8 mouse cellular contexts compared by ENCODE assay signal in the genomic region with DNA sequence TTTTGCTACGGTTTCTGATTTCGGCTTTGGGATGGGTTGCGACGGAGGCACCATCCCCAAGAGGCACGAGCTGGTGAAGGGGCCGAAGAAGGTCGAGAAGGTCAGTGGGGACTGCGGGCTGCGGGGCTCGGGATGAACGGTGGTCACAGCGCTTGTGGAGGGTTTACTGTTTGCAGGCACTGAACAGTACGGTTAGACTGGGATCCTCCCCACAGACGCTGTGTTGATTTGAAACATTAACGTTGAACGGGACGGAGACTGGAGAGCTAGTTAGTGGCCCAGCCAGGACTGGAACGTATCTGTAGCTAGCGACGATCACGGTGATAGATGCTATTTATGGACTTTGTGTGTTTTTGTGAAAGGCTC. TPM values are rescaled to one million over a fixed set of nuclear protein-coding genes. Genes with fewer than 3 reads are reported as not detected.
DNase-seq lines count a peak whose midpoint lies in the region; ATAC-seq and TF ChIP-seq lines count a peak whose summit lies in the region.

No protein-coding gene starts in this region.

- H3K36me3 ChIP-seq in embryonic facial prominence, embryonic 11.5 days (replicated peaks; ENCODE audit: control insufficient read depth, insufficient read depth, low read depth, low read length): no peaks in the 10 kb centered on the region; the same call in 1 of the 2 replicates
- peaks cover 3% of the 10 kb centered on the region for H3K36me3 ChIP-seq in intestine, embryonic 14.5 days (ENCODE audit: control insufficient read depth, insufficient read depth, low read length)
- no peaks in the 10 kb centered on the region for H3K36me3 ChIP-seq in myocyte (ENCODE audit: control insufficient read depth, insufficient read depth)

- H3K9me3 ChIP-seq in embryonic facial prominence, embryonic 11.5 days (replicated peaks; ENCODE audit: control insufficient read depth, low read length): no peaks in the 10 kb centered on the region
- H3K9me3 ChIP-seq in intestine, embryonic 14.5 days (ENCODE audit: control insufficient read depth, low read length): no peaks in the 10 kb centered on the region

- H3K27ac ChIP-seq in left cerebral cortex, adult 2 months: peak overlapping the region; percentile 69
- no peak overlapping the region for H3K27ac ChIP-seq in embryonic facial prominence, embryonic 11.5 days (replicated peaks; ENCODE audit: low read depth, low read length)
- H3K27ac ChIP-seq in intestine, embryonic 14.5 days (ENCODE audit: low read depth): no peak overlapping the region

- no peak for TF ChIP-seq CTCF in left cerebral cortex, adult 2 months (IDR thresholded peaks at IDR 0.05)

- H3K4me2 ChIP-seq in embryonic facial prominence, embryonic 11.5 days (ENCODE audit: low read depth, low read length): peak overlapping the region; percentile 61
- peak overlapping the region; percentile 87 for H3K4me2 ChIP-seq in intestine, embryonic 14.5 days (ENCODE audit: low read length)
- H3K4me2 ChIP-seq in myocyte (ENCODE audit: low read depth): peak overlapping the region; percentile 87

- no peak for TF ChIP-seq POLR2A in myocyte (IDR thresholded peaks at IDR 0.05; ENCODE audit: insufficient read length, low read depth)

- H3K4me1 ChIP-seq in embryonic facial prominence, embryonic 11.5 days (ENCODE audit: control insufficient read depth, insufficient read depth, low read length): no peaks in the 10 kb centered on the region
- peaks cover 12% of the 10 kb centered on the region for H3K4me1 ChIP-seq in intestine, embryonic 14.5 days (replicated peaks; ENCODE audit: control insufficient read depth, insufficient read depth, low read length)

- peak overlapping the region; percentile 99 for H3K4me3 ChIP-seq in left cerebral cortex, adult 2 months
- peak overlapping the region; percentile 67 for H3K4me3 ChIP-seq in embryonic facial prominence, embryonic 11.5 days (ENCODE audit: low read depth, low read length)
- H3K4me3 ChIP-seq in intestine, embryonic 14.5 days (ENCODE audit: low read depth, low read length): peak overlapping the region; percentile 83
- peak overlapping the region; percentile 82 for H3K4me3 ChIP-seq in myocyte

- peak overlapping the region; percentile 60 for H3K9ac ChIP-seq in embryonic facial prominence, embryonic 11.5 days (replicated peaks; ENCODE audit: low read length)
- peak overlapping the region; percentile 59 for H3K9ac ChIP-seq in intestine, embryonic 14.5 days (ENCODE audit: low read length)

- DNase-seq in left cerebral cortex, adult 2 months (ENCODE audit: extremely low spot score in 1 of 2, low spot score in 2 of 2): no peak
- no peak for DNase-seq in left cerebral cortex, postnatal 4 days
- no peak for DNase-seq in embryonic facial prominence, embryonic 11.5 days (ENCODE audit: low spot score)
- DNase-seq in intestine, embryonic 14.5 days (ENCODE audit: low spot score): no peak
- DNase-seq in spleen, postnatal 36 days (ENCODE audit: low spot score in 2 of 2): no peak
- DNase-seq in layer of hippocampus, postnatal 10 days (ENCODE audit: low spot score in 2 of 2): no peak
- DNase-seq in ovary, postnatal 36 days (ENCODE audit: low spot score): no peak

- under 1% methylated on average over 21 of the region's 21 CpGs for WGBS in embryonic facial prominence, embryonic 11.5 days
- under 1% methylated on average over 21 of the region's 21 CpGs for WGBS in intestine, embryonic 14.5 days

- peaks cover 36% of the 10 kb centered on the region for H3K79me2 ChIP-seq in myocyte (ENCODE audit: control insufficient read depth, insufficient read depth)

- H3ac ChIP-seq in myocyte (ENCODE audit: control insufficient read depth, insufficient read length): peak overlapping the region; percentile 46

- ATAC-seq in embryonic facial prominence, embryonic 11.5 days (replicated peaks; ENCODE audit: insufficient number of reproducible peaks, low FRiP score, low TSS enrichment, low read depth): peak; percentile 62
- ATAC-seq in intestine, embryonic 14.5 days (replicated peaks; ENCODE audit: low FRiP score, low TSS enrichment, low read depth): peak; percentile 75

- intact Hi-C loops in left cerebral cortex, adult 2 months (cut with DNase I): loop anchor here (2.0 to 5.0 kb wide), 2 partner anchors 70 to 213 kb away; a partner anchor contains a TSS
- intact Hi-C loops in left cerebral cortex, postnatal 4 days (cut with DNase I): loop anchor here (10.0 kb wide), 1 partner anchor 216 kb away; no protein-coding TSS in a partner anchor

- H3K27me3 ChIP-seq in embryonic facial prominence, embryonic 11.5 days (ENCODE audit: control insufficient read depth, insufficient read depth, low read length): no peaks in the 10 kb centered on the region
- no peaks in the 10 kb centered on the region for H3K27me3 ChIP-seq in intestine, embryonic 14.5 days (replicated peaks; ENCODE audit: control insufficient read depth, insufficient read depth, low read length)
- no peaks in the 10 kb centered on the region for H3K27me3 ChIP-seq in myocyte (ENCODE audit: control insufficient read depth, insufficient read depth, insufficient read length)

TF ChIP-seq in myocyte, 11 proteins besides CTCF, POLR2A, EP300 and RAD21:
- no peak for TF ChIP-seq POLR2AphosphoS2 (IDR thresholded peaks at IDR 0.05; ENCODE audit: insufficient read length, low read depth)

RNA-seq across cellular contexts. Expression of a gene that starts 0.3 kb away (rescaled TPM):
- 10 to 100 TPM; 71.6 to 75.9 TPM for total RNA-seq in left cerebral cortex, adult 2 months (2021)
- 10 to 100 TPM; 62.8 to 63.8 TPM for total RNA-seq in left cerebral cortex, postnatal 4 days (2021)
- polyA plus RNA-seq in embryonic facial prominence, embryonic 11.5 days (2014; fragmentation: Nextera tagmentation; extraction: Ambion mirVana): 79.4 and 80.9 TPM in 2 replicates
- polyA plus RNA-seq in intestine, embryonic 14.5 days (2014; fragmentation: Nextera tagmentation; extraction: Ambion mirVana): 75.2 and 75.3 TPM in 2 replicates
- 49.8 TPM for polyA plus RNA-seq in myocyte (2012; fragmentation: generic; extraction: Trizol)
- total RNA-seq in layer of hippocampus, postnatal 10 days (2021): 10 to 100 TPM; 58.4 to 59.6 TPM

RNA-seq across cellular contexts. Expression of a gene that starts 17.8 kb away (rescaled TPM):
- total RNA-seq in left cerebral cortex, adult 2 months (2021): not detected
- total RNA-seq in left cerebral cortex, postnatal 4 days (2021): not detected
- polyA plus RNA-seq in embryonic facial prominence, embryonic 11.5 days (2014; fragmentation: Nextera tagmentation; extraction: Ambion mirVana): 0.22 and 0.49 TPM in 2 replicates
- polyA plus RNA-seq in intestine, embryonic 14.5 days (2014; fragmentation: Nextera tagmentation; extraction: Ambion mirVana): 0.77 and 1.1 TPM in 2 replicates
- polyA plus RNA-seq in myocyte (2012; fragmentation: generic; extraction: Trizol): 0.17 TPM
- not detected for total RNA-seq in layer of hippocampus, postnatal 10 days (2021)

RNA-seq across cellular contexts. Expression of a gene that starts 31.7 kb away (rescaled TPM):
- under 1 TPM in 1 of 2 experiments, not detected in 1; 0.52 TPM for total RNA-seq in left cerebral cortex, adult 2 months (2021)
- under 1 TPM in 1 of 2 experiments, not detected in 1; 0.91 TPM for total RNA-seq in left cerebral cortex, postnatal 4 days (2021)
- 0.32 and 0.63 TPM in 2 replicates for polyA plus RNA-seq in embryonic facial prominence, embryonic 11.5 days (2014; fragmentation: Nextera tagmentation; extraction: Ambion mirVana)
- 0.27 TPM in 1 of 2 replicates, not detected in the other for polyA plus RNA-seq in intestine, embryonic 14.5 days (2014; fragmentation: Nextera tagmentation; extraction: Ambion mirVana)
- polyA plus RNA-seq in myocyte (2012; fragmentation: generic; extraction: Trizol): 0.08 TPM
- not detected for total RNA-seq in layer of hippocampus, postnatal 10 days (2021)

RNA-seq across cellular contexts. Expression of a gene that starts 47.0 kb away (rescaled TPM):
- under 1 TPM; 0.16 to 0.43 TPM for total RNA-seq in left cerebral cortex, adult 2 months (2021)
- total RNA-seq in left cerebral cortex, postnatal 4 days (2021): under 1 TPM; 0.16 to 0.24 TPM
- polyA plus RNA-seq in embryonic facial prominence, embryonic 11.5 days (2014; fragmentation: Nextera tagmentation; extraction: Ambion mirVana): 0.17 and 0.34 TPM in 2 replicates
- 0.20 and 0.45 TPM in 2 replicates for polyA plus RNA-seq in intestine, embryonic 14.5 days (2014; fragmentation: Nextera tagmentation; extraction: Ambion mirVana)
- polyA plus RNA-seq in myocyte (2012; fragmentation: generic; extraction: Trizol): 0.24 TPM
- total RNA-seq in layer of hippocampus, postnatal 10 days (2021): under 1 TPM; 0.41 to 0.47 TPM
